Mouse (Mus musculus): ENCODE data around the gene Aff3.

- TF ChIP-seq CTCF (IDR thresholded peaks at IDR 0.05) (no peak), POLR2A (IDR thresholded peaks at IDR 0.05; ENCODE audit: insufficient read depth, low read depth, low read length) (no peak), EP300 (IDR thresholded peaks at IDR 0.05; ENCODE audit: insufficient read depth, low read depth, low read length) (no peak)
These were observed 245.4 kb downstream of the Aff3 start for GRCm38 (mm10) chr1:38419331-38419730.
